Mouse (Mus musculus): Measurements from ENCODE around the gene Gnaq. TPM values are rescaled to one million over a fixed set of nuclear protein-coding genes. Genes with fewer than 3 reads are reported as not detected.

The Gnaq gene
- polyA plus RNA-seq, 1 experiment from 2014 or later, result 18.1 TPM

- 68% methylated on average over 4 of the region's 4 CpGs for WGBS
Observed at GRCm38 (mm10) chr19:16287307-16287706, 154.7 kb downstream of the Gnaq start.

GRCm38 (mm10) chr19:16287971-16288370 is 155.3 kb downstream of the Gnaq start:
- no peak for ATAC-seq (ENCODE audit: insufficient number of reproducible peaks, low FRiP score)
- no peak overlapping the region for H3K4me2 ChIP-seq
- peaks cover 44% of the 10 kb centered on the region for H3K4me1 ChIP-seq (replicated peaks)
- H3K27me3 ChIP-seq (replicated peaks), result no peaks in the 10 kb centered on the region
- no peak overlapping the region for H3K9ac ChIP-seq
- 83% methylated on average over 7 of the region's 7 CpGs for WGBS
- no peaks in the 10 kb centered on the region for H3K36me3 ChIP-seq
- no peak overlapping the region for H3K27ac ChIP-seq (ENCODE audit: poor library complexity, severe bottlenecking)
- H3K9me3 ChIP-seq (replicated peaks), result no peaks in the 10 kb centered on the region
- no peak overlapping the region for H3K4me3 ChIP-seq

More at GRCm38 (mm10) chr19:16287307-16287706, 154.7 kb downstream of the Gnaq start:
- Histone ChIP-seq H3K4me3 (no peak overlapping the region), H3K9me3 (replicated peaks) (no peaks in the 10 kb centered on the region), H3K4me2 (no peak overlapping the region), H3K27ac (ENCODE audit: poor library complexity, severe bottlenecking) (peak overlapping the region; percentile 76), H3K9ac (no peak overlapping the region), H3K27me3 (replicated peaks) (no peaks in the 10 kb centered on the region), H3K36me3 (no peaks in the 10 kb centered on the region), H3K4me1 (replicated peaks) (peaks cover 46% of the 10 kb centered on the region)
- ATAC-seq (ENCODE audit: insufficient number of reproducible peaks, low FRiP score), result no peak

DNA sequence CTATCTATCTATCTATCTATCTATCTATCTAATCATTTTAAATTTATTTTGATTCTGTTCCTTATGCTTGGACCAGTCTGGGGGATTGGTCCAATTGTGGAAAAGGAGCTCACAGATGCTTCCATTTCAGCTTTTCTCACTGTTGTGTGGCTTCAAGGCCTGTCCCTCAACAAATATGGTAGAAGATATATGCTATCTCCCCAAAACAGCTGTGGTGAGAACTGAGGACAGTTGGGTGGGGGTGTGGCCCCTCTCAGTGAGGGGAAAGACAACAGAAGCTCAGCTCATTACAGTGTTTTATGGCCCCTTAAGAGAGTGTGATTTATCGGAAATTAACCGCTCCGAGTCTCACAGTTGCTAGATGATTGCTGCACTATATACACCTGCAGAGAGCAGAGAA is 158.5 kb downstream of the Gnaq start:
- Histone ChIP-seq H3K4me2 (no peak overlapping the region), H3K27me3 (replicated peaks) (no peaks in the 10 kb centered on the region), H3K36me3 (no peaks in the 10 kb centered on the region), H3K9me3 (replicated peaks) (no peaks in the 10 kb centered on the region), H3K27ac (ENCODE audit: poor library complexity, severe bottlenecking) (no peak overlapping the region), H3K4me1 (replicated peaks) (peaks cover 21% of the 10 kb centered on the region), H3K4me3 (no peak overlapping the region), H3K9ac (no peak overlapping the region)
- 89% methylated on average over 3 of the region's 3 CpGs for WGBS
- ATAC-seq (ENCODE audit: insufficient number of reproducible peaks, low FRiP score), result no peak

- WGBS, result 70% methylated on average over 2 of the region's 2 CpGs
- no peak overlapping the region for H3K4me2 ChIP-seq
Observed at GRCm38 (mm10) chr19:16292056-16292608, 159.5 kb downstream of the Gnaq start.

GRCm38 (mm10) chr19:16292978-16293377 is 160.3 kb downstream of the Gnaq start:
- Histone ChIP-seq H3K9me3 (replicated peaks) (no peaks in the 10 kb centered on the region), H3K4me2 (no peak overlapping the region), H3K4me1 (replicated peaks) (peaks cover 6% of the 10 kb centered on the region), H3K27ac (ENCODE audit: poor library complexity, severe bottlenecking) (no peak overlapping the region), H3K36me3 (no peaks in the 10 kb centered on the region), H3K4me3 (no peak overlapping the region), H3K9ac (no peak overlapping the region), H3K27me3 (replicated peaks) (no peaks in the 10 kb centered on the region)
- WGBS, result 86% methylated on average over 1 of the region's 1 CpGs
- ATAC-seq (ENCODE audit: insufficient number of reproducible peaks, low FRiP score), result no peak

More at GRCm38 (mm10) chr19:16292056-16292608, 159.5 kb downstream of the Gnaq start:
- H3K4me1 ChIP-seq (replicated peaks), result peaks cover 12% of the 10 kb centered on the region
- no peaks in the 10 kb centered on the region for H3K36me3 ChIP-seq
- H3K9ac ChIP-seq, result no peak overlapping the region
- no peaks in the 10 kb centered on the region for H3K9me3 ChIP-seq (replicated peaks)
- H3K27me3 ChIP-seq (replicated peaks), result no peaks in the 10 kb centered on the region
- no peak overlapping the region for H3K4me3 ChIP-seq
- ATAC-seq (ENCODE audit: insufficient number of reproducible peaks, low FRiP score), result no peak
- no peak overlapping the region for H3K27ac ChIP-seq (ENCODE audit: poor library complexity, severe bottlenecking)

- H3K27me3 ChIP-seq (replicated peaks), result no peaks in the 10 kb centered on the region
- 88% methylated on average over 4 of the region's 4 CpGs for WGBS
- H3K4me2 ChIP-seq, result no peak overlapping the region
- no peak overlapping the region for H3K27ac ChIP-seq (ENCODE audit: poor library complexity, severe bottlenecking)
- no peaks in the 10 kb centered on the region for H3K9me3 ChIP-seq (replicated peaks)
- 0 out of 2 replicates have a peak, but pooled peaks cover 3% of the 10 kb centered on the region for H3K4me1 ChIP-seq (replicated peaks)
- H3K4me3 ChIP-seq, result no peak overlapping the region
- no peaks in the 10 kb centered on the region for H3K36me3 ChIP-seq
- no peak overlapping the region for H3K9ac ChIP-seq
- no peak for ATAC-seq (ENCODE audit: insufficient number of reproducible peaks, low FRiP score)
Observed at GRCm38 (mm10) chr19:16300413-16300812, 167.8 kb downstream of the Gnaq start.

DNA sequence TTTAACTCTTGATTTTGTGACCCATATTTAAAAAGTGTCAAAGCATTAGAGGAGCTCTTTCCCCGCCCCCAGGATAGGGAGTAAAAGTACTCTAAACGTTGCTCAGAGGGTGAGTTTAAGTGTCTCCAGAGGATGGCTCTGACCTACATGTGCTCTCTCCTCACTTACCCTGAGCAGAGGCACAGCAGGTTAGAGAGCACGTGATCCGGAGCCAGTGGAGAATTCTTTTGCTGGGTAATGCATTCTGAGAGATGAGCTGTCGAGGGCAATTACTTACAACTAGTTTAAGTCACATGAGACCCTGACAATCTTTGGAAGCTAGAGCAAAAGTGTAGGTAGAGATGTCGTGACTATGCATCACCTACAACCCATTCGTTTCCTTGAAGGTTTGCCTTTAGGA is 168.7 kb downstream of the Gnaq start:
- Histone ChIP-seq H3K9me3 (replicated peaks) (no peaks in the 10 kb centered on the region), H3K9ac (no peak overlapping the region), H3K27me3 (replicated peaks) (no peaks in the 10 kb centered on the region), H3K4me3 (no peak overlapping the region), H3K4me1 (replicated peaks) (0 out of 2 replicates have a peak, but pooled peaks cover 3% of the 10 kb centered on the region), H3K27ac (ENCODE audit: poor library complexity, severe bottlenecking) (no peak overlapping the region), H3K36me3 (no peaks in the 10 kb centered on the region), H3K4me2 (no peak overlapping the region)
- no peak for ATAC-seq (ENCODE audit: insufficient number of reproducible peaks, low FRiP score)
- 74% methylated on average over 7 of the region's 7 CpGs for WGBS

DNA sequence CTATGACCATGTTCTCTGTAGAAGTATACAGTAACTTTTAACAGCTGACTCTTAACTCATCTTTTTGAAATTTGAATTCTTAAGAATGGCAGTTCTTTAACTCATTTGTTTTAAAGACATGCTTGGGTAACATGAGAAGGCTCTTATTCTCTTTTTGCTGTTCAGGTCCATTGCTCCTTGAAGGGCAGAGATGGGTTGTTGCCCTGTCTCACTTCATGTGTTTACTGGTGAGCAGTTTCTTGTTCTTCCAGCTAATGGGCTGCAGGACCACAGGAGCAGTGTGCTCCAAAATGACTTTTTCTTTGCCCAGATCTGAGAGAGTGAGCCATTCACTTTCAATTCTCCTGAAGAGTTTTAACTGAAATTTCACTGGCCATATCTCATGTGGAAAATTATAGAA is 176.4 kb downstream of the Gnaq start:
- Histone ChIP-seq H3K27ac (ENCODE audit: poor library complexity, severe bottlenecking) (no peak overlapping the region), H3K4me2 (no peak overlapping the region)
- no peak for ATAC-seq (ENCODE audit: insufficient number of reproducible peaks, low FRiP score)

DNA sequence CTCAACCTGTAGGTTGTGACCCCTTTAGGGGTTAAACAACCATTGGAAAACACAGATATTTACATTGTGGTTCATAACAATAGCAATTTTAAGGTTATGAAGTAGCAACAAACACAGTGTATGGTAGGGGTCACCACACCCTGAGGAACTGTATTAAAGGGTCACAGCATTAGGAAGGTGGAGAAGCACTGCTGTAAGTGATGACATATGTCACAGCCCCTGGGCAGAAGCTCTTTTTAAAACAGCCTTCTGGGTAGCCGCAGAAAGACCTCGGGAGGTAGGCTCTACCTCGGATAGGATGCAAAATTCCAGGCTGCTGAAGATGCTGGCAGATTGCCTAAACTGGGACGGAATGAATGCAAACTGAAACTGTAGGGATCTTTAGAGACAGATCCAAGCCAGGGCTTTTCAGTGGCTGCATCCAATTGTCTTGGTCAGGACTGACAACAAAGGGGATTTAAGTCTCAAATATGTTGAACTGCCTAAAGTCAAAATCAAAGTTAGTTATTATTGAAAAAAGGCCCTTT is 181.7 kb downstream of the Gnaq start:
- H3K4me1 ChIP-seq (replicated peaks), result peaks cover 20% of the 10 kb centered on the region
- 29% methylated on average over 4 of the region's 4 CpGs for WGBS
- ATAC-seq (ENCODE audit: insufficient number of reproducible peaks, low FRiP score), result no peak; the same call in 1 of the 2 replicates
- H3K27ac ChIP-seq (ENCODE audit: poor library complexity, severe bottlenecking), result no peak overlapping the region
- H3K4me2 ChIP-seq, result no peak overlapping the region
- H3K9me3 ChIP-seq (replicated peaks), result no peaks in the 10 kb centered on the region
- H3K4me3 ChIP-seq, result no peak overlapping the region
- H3K9ac ChIP-seq, result no peak overlapping the region
- H3K27me3 ChIP-seq (replicated peaks), result no peaks in the 10 kb centered on the region
- no peaks in the 10 kb centered on the region for H3K36me3 ChIP-seq

More for the DNA sequence above, 176.4 kb downstream of the Gnaq start:
- Histone ChIP-seq H3K4me3 (no peak overlapping the region), H3K9ac (no peak overlapping the region), H3K9me3 (replicated peaks) (no peaks in the 10 kb centered on the region), H3K27me3 (replicated peaks) (no peaks in the 10 kb centered on the region), H3K4me1 (replicated peaks) (peaks cover 5% of the 10 kb centered on the region; the same call in 1 of the 2 replicates), H3K36me3 (no peaks in the 10 kb centered on the region)

DNA sequence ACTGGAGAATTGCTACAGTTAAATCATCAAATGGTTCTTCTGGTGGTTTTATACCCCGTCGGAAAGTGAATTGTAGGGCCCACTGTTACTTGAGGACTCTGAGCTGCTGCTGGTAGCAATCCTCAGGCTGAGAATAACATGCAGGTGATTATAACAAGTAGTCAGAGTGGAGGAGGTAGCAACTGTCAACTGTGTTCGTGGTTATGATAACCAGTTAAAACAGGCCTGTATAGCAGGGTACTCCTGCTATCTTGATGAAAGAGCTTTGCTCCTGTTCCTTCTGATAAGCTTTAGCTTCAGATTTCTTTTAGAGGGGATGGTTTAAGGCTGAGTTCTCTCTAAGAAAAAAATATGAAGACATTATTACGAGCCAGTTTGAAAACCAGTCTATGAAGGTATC is 182.9 kb downstream of the Gnaq start:
- WGBS, result 63% methylated on average over 4 of the region's 4 CpGs
- H3K27me3 ChIP-seq (replicated peaks), result no peaks in the 10 kb centered on the region
- no peak overlapping the region for H3K9ac ChIP-seq
- peaks cover 20% of the 10 kb centered on the region for H3K4me1 ChIP-seq (replicated peaks)
- H3K36me3 ChIP-seq, result peaks cover 2% of the 10 kb centered on the region; the same call in 1 of the 2 replicates
- no peak for ATAC-seq (ENCODE audit: insufficient number of reproducible peaks, low FRiP score)
- H3K27ac ChIP-seq (ENCODE audit: poor library complexity, severe bottlenecking), result no peak overlapping the region
- H3K9me3 ChIP-seq (replicated peaks), result no peaks in the 10 kb centered on the region
- no peak overlapping the region for H3K4me3 ChIP-seq
- no peak overlapping the region for H3K4me2 ChIP-seq

GRCm38 (mm10) chr19:16318128-16318811 is 185.6 kb downstream of the Gnaq start:
- no peak overlapping the region for H3K9ac ChIP-seq
- 64% methylated on average over 14 of the region's 14 CpGs for WGBS
- H3K4me1 ChIP-seq (replicated peaks), result peaks cover 16% of the 10 kb centered on the region

More at GRCm38 (mm10) chr19:16318128-16318811, 185.6 kb downstream of the Gnaq start:
- Histone ChIP-seq H3K27ac (ENCODE audit: poor library complexity, severe bottlenecking) (peak overlapping the region; percentile 33; the same call in 1 of the 2 replicates), H3K36me3 (peaks cover 2% of the 10 kb centered on the region; the same call in 1 of the 2 replicates), H3K4me2 (no peak overlapping the region), H3K4me3 (no peak overlapping the region), H3K9me3 (replicated peaks) (no peaks in the 10 kb centered on the region), H3K27me3 (replicated peaks) (no peaks in the 10 kb centered on the region)
- no peak for ATAC-seq (ENCODE audit: insufficient number of reproducible peaks, low FRiP score)
